Mouse (Mus musculus) liver, embryonic 14.5 days (tissue): ENCODE measurements around the gene Sertad4.

ENCODE experiments used
- CTCF ChIP-seq: IDR thresholded peaks from 2 replicates; pipeline ENCODE4 v1.5.1; 2016; ENCODE audit warnings: antibody characterized with exemption, low read depth, control low read depth
- EP300 ChIP-seq: IDR thresholded peaks from 2 replicates; pipeline ENCODE4 v1.6.1; 2016; ENCODE audit warnings: antibody characterized with exemption, low read depth

DNA sequence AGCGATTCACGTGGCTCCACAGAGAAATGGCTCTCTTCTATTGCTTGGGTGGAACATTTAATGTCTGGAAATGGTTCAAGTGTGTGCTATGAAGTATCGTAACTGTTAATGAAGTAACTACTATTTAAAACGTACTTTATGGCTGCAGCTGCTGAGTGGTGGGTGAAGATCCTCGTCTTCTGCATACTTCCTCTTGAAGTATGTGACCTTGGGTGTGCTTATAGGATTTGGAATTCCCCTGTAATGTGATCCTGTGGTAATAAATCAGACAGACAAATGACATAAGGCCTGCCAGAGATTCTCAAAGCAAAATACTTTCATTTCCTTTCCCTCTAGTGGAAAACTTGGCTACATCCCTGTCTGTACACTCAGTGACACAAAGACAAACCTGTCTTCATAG is 5.9 kb downstream of the Sertad4 start:
- TF ChIP-seq CTCF (no peak), EP300 (no peak)
